Mouse (Mus musculus): ENCODE measurements around the gene Clasp2. TPM values are rescaled to one million over a fixed set of nuclear protein-coding genes. Genes with fewer than 3 reads are reported as not detected.

Gene Clasp2
- total RNA-seq, 2 experiments from 2014 or later = 209 to 224 TPM

Other genes with a start within 250 kb of the Clasp2 start
- 10 to 100 TPM; 56.2 to 62.0 TPM for gene Pdcd6ip, start 33.2 kb upstream of the Clasp2 start, total RNA-seq (2021)
- gene Ubp1, start 189.5 kb downstream of the Clasp2 start, total RNA-seq (2021) = 10 to 100 TPM; 60.4 to 80.9 TPM